Mouse (Mus musculus) midbrain, embryonic 12.5 days (tissue): ENCODE measurements around the gene Tmx4. TPM values are rescaled to one million over a fixed set of nuclear protein-coding genes. Genes with fewer than 3 reads are reported as not detected.
"Not testable (repeated sequence)": the region's sequence is repeated elsewhere in the genome, so short reads cannot be mapped to it uniquely, and the experiment has no call there.

ENCODE experiments used
- ATAC-seq: fragments of 200-750 bp; cut with Nextera tagmentation; 2 replicates; pipeline ENCODE4 v1.8.0; 2017; ENCODE audit warnings: low read depth, moderate TSS enrichment, moderate library complexity; ENCODE audit not compliant: low FRiP score
- H3K27ac ChIP-seq: fragments of 300-500 bp; sonication (generic); replicated peaks from 2 replicates; pipeline ENCODE4 v1.5.1; 2016; ENCODE audit warnings: mild to moderate bottlenecking
- H3K27me3 ChIP-seq: fragments of 300-500 bp; sonication (generic); 2 replicates; pipeline ENCODE4 v1.6.1; 2016; ENCODE audit warnings: mild to moderate bottlenecking
- H3K36me3 ChIP-seq: fragments of 300-500 bp; sonication (generic); 2 replicates; pipeline ENCODE4 v1.6.1; 2016
- H3K4me1 ChIP-seq: fragments of 300-500 bp; sonication (generic); 2 replicates; pipeline ENCODE4 v1.6.1; 2016
- H3K4me2 ChIP-seq: fragments of 300-500 bp; sonication (generic); replicated peaks from 2 replicates; pipeline ENCODE4 v1.6.1; 2016; ENCODE audit warnings: mild to moderate bottlenecking, moderate library complexity
- H3K4me3 ChIP-seq: fragments of 300-500 bp; sonication (generic); 2 replicates; pipeline ENCODE4 v1.5.1; 2016; ENCODE audit warnings: mild to moderate bottlenecking
- H3K9ac ChIP-seq: fragments of 300-500 bp; sonication (generic); replicated peaks from 2 replicates; pipeline ENCODE4 v1.6.1; 2016; ENCODE audit warnings: mild to moderate bottlenecking, moderate library complexity
- H3K9me3 ChIP-seq: fragments of 300-500 bp; sonication (generic); 2 replicates; pipeline ENCODE4 v1.6.1; 2016; ENCODE audit warnings: mild to moderate bottlenecking
- WGBS: fragments of 180-500 bp; shearing (Covaris S2); methylation state at CpG from one replicate; pipeline ENCODE4 v1.1.7; 2016; 5-methylcytosine and 5-hydroxymethylcytosine counted together
- polyA plus RNA-seq: library from polyadenylated mRNA; unstranded; fragments of >200 nt; fragmentation: Nextera tagmentation; extraction: Ambion mirVana; gene quantifications from 2 replicates; pipeline ENCODE4 v1.2.1, GENCODE M21; 2016

Tmx4 gene
- polyA plus RNA-seq, 1 experiment from 2014 or later: 71.0 TPM

- no peak overlapping the region for H3K27ac ChIP-seq
- no peak overlapping the region for H3K4me2 ChIP-seq
- H3K4me3 ChIP-seq: no peak overlapping the region
- no peak for ATAC-seq
- no peak overlapping the region for H3K9ac ChIP-seq
- no peaks in the 10 kb centered on the region for H3K36me3 ChIP-seq
- peaks cover 20% of the 10 kb centered on the region for H3K4me1 ChIP-seq
- WGBS: 73% methylated on average over 3 of the region's 3 CpGs
- H3K9me3 ChIP-seq: no peaks in the 10 kb centered on the region
- H3K27me3 ChIP-seq: no peaks in the 10 kb centered on the region
These were observed 1.8 kb upstream of the Tmx4 start for GRCm38 (mm10) chr2:134645752-134646151.

DNA sequence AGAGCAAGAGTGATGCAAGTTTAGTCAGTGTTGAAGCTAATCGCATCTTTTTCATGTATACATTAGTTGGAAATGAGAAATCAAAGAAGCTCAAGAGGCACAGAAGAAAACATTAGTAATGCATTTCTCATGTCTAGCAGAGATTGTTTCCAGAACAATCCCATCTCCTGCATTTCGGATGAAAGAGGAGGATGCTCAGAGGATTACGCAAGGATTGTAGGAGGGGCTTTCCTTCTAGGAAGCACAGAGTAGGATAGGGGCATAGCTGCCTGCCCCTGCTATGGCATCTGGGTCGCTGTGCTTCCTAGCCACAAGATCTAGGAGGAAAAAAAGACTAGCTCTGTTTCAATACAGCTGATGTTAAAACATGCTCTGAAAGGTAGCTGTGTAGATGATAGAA, 1.2 kb upstream of the Tmx4 start:
- WGBS: 31% methylated on average over 4 of the region's 4 CpGs
- H3K9me3 ChIP-seq: no peaks in the 10 kb centered on the region
- H3K4me1 ChIP-seq: peaks cover 20% of the 10 kb centered on the region
- H3K27me3 ChIP-seq: no peaks in the 10 kb centered on the region
- no peak overlapping the region for H3K4me2 ChIP-seq
- no peak overlapping the region for H3K4me3 ChIP-seq
- H3K36me3 ChIP-seq: no peaks in the 10 kb centered on the region
- H3K9ac ChIP-seq: 0 out of 2 replicates have a peak overlapping the region, but pooled peaks have one; percentile 11
- ATAC-seq: no peak
- H3K27ac ChIP-seq: peak overlapping the region; percentile 98

DNA sequence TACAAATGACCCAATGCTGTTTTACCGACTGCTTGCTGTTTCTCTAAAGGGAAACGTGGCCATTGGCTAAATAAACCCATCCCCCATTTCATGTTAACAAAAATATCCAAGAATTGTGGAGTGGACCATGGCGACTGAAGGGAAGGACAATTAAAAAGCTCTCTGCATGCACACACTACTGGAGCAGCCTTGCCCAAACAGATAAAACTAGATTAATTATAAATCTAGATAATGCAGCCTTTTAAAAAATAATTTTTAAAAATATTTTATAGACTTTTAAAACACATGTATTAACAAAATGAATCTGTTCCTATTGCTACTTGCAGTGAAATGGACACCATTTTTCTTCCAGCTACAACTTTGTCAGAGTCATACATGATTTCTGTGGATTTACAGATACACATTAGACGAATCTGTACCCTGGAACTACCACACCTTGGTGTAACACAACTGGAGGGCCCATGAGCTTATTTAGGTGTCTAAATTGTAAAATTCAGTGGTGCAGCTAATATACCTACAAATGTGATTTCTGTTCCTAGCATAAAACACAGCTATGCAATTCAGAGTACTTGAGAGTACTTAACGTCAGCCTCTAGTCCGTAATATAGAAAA, 462 bp upstream of the Tmx4 start:
- Histone ChIP-seq H3K27me3 (no peaks in the 10 kb centered on the region), H3K4me1 (peaks cover 20% of the 10 kb centered on the region), H3K27ac (peak overlapping the region; percentile 98), H3K4me2 (peak overlapping the region; percentile 63), H3K9ac (no peak overlapping the region), H3K36me3 (no peaks in the 10 kb centered on the region), H3K4me3 (peak overlapping the region; percentile 66), H3K9me3 (no peaks in the 10 kb centered on the region)
- peak; percentile 59; the same call in 1 of the 2 replicates for ATAC-seq
- 26% methylated on average over 6 of the region's 6 CpGs for WGBS

DNA sequence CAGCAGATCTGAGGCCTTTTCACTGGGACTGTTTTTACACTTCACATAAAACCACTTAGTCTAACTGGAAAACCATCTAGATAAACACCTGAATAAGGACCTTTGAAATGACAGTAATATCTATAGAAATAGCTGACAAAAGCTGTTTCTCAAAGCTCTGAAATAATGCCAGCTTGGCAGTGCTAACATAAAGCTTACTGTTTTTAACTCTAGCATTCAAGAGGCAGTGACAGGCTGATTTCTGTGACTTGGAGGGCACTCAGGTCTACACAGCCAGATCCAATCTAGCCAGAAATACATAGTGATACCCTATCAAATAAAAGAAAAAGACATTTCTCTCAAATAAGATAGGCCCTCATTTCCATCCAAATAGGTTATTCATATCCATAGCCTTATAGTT, 1.6 kb downstream of the Tmx4 start:
- H3K36me3 ChIP-seq: no peaks in the 10 kb centered on the region
- H3K4me2 ChIP-seq: peak overlapping the region; percentile 63
- no peaks in the 10 kb centered on the region for H3K9me3 ChIP-seq
- no peak overlapping the region; the same call in 1 of the 2 replicates for H3K9ac ChIP-seq
- no peak overlapping the region for H3K27ac ChIP-seq
- no peak for ATAC-seq
- no peaks in the 10 kb centered on the region for H3K27me3 ChIP-seq
- H3K4me1 ChIP-seq: peaks cover 20% of the 10 kb centered on the region
- H3K4me3 ChIP-seq: peak overlapping the region; percentile 66

DNA sequence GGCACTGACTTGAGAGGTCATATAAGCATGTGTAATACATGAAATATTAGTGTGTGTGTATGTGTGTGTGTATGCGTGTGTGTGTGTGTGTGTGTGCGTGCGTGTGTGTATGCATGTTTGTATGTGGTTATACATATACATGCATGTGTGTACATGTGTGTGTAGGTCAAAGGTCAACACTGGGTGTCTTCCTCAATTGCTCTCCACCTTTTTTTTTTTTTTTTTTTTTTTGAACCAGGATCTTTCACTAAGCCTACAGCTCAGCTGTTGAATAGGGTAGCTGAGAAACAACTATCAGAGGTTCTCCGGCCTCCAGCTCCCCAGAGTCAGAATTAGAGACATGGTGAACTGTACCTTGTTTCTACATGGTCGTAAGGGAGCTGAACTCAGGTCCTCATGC, 2.6 kb downstream of the Tmx4 start:
- ATAC-seq: no peak
- H3K27me3 ChIP-seq: no peaks in the 10 kb centered on the region
- WGBS: 90% methylated on average over 5 of the region's 5 CpGs
- no peak overlapping the region for H3K4me3 ChIP-seq
- no peak overlapping the region for H3K4me2 ChIP-seq
- H3K4me1 ChIP-seq: peaks cover 20% of the 10 kb centered on the region
- no peaks in the 10 kb centered on the region for H3K36me3 ChIP-seq
- H3K9me3 ChIP-seq: no peaks in the 10 kb centered on the region
- no peak overlapping the region for H3K9ac ChIP-seq
- no peak overlapping the region for H3K27ac ChIP-seq

DNA sequence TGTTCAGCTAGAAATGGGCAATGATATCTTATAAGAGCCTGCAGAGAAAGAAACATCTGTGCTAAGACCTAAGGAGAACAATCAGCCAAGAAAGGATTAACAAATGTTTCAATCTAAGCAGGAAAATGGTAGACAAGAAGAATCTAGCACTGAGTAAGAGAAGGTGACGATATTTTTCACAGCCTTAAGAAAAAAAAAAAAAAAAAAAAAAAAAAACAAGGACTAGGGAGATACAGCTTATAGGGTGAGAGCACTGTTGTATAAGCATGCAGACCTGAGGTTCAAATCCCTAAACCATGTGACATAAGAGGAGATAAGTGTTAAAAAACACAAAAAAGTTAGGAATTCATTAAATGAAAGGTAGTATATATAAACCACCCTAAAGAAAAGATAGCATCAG, 3.5 kb downstream of the Tmx4 start:
- H3K9ac ChIP-seq: no peak overlapping the region
- no peak for ATAC-seq
- no peaks in the 10 kb centered on the region for H3K27me3 ChIP-seq
- H3K4me1 ChIP-seq: peaks cover 20% of the 10 kb centered on the region
- WGBS: 64% methylated on average over 1 of the region's 1 CpGs
- no peaks in the 10 kb centered on the region for H3K9me3 ChIP-seq
- no peaks in the 10 kb centered on the region for H3K36me3 ChIP-seq
- no peak overlapping the region for H3K27ac ChIP-seq
- H3K4me3 ChIP-seq: no peak overlapping the region
- H3K4me2 ChIP-seq: no peak overlapping the region

DNA sequence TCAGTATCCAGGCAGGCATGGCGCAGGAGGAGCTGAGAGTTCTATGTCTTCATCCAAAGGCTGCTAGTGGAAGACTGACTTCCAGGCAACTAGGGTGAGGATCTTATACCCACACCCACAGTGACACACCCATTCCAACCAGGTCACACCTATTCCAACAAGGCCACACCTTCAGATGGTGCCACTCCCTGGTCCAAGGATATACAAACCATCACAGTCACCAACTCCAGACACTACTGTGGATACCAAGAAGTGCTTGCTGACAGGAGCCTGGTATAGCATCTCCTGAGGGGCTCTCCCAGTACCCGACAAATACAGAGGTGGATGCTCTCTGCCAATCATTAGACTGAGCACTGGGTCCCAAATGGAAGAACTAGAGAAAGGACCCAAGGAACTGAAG, 15.4 kb downstream of the Tmx4 start:
- H3K27ac ChIP-seq, H3K36me3 ChIP-seq, H3K9me3 ChIP-seq, H3K4me3 ChIP-seq, H3K4me2 ChIP-seq, H3K9ac ChIP-seq, H3K27me3 ChIP-seq, ATAC-seq, H3K4me1 ChIP-seq: not testable (repeated sequence)
- WGBS: 92% methylated on average over 2 of the region's 2 CpGs

GRCm38 (mm10) chr2:134604935-134605334, 39.0 kb downstream of the Tmx4 start:
- H3K27me3 ChIP-seq: no peaks in the 10 kb centered on the region
- no peak overlapping the region for H3K4me2 ChIP-seq
- H3K36me3 ChIP-seq: peaks cover 17% of the 10 kb centered on the region
- 0 out of 2 replicates have a peak, but pooled peaks cover 3% of the 10 kb centered on the region for H3K9me3 ChIP-seq
- H3K27ac ChIP-seq: no peak overlapping the region
- ATAC-seq: no peak
- H3K4me1 ChIP-seq: no peaks in the 10 kb centered on the region
- no peak overlapping the region for H3K9ac ChIP-seq
- no peak overlapping the region for H3K4me3 ChIP-seq

DNA sequence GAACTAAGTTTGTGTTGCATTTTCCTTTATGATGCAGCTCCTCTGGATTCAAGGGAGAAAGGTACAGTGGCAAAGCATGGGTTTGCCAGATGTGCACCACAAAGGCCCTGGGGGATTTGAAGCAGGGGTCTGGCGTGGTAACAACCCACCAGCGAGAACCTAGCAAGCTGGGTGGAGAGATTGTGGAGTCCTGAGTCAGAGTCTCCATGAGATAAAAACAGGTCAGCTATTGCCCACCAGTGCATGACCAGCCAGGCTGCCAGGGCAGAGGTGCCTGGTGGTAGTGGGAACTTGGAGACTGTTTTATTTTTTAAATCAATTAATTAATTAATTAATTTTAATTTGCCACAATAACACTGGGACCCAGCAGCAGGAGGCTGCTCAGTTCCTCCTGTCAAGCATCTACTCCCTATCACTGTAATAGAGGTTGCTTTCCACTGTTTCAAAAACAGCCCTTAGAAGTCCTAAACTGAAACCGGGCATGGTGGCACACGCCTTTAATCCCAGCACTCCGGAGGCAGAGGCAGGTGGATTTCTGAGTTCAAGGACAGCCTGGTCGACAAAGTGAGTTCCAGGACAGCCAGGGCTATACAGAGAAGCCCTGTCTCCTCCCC, 52.8 kb downstream of the Tmx4 start:
- Histone ChIP-seq H3K27ac (no peak overlapping the region), H3K9me3 (no peaks in the 10 kb centered on the region), H3K4me2 (no peak overlapping the region), H3K36me3 (0 out of 2 replicates have a peak, but pooled peaks cover 8% of the 10 kb centered on the region), H3K4me3 (no peak overlapping the region), H3K27me3 (no peaks in the 10 kb centered on the region), H3K9ac (no peak overlapping the region), H3K4me1 (no peaks in the 10 kb centered on the region)
- peak; percentile 72; the same call in 1 of the 2 replicates for ATAC-seq
- 96% methylated on average over 6 of the region's 6 CpGs for WGBS

GRCm38 (mm10) chr2:134585243-134585642, 58.7 kb downstream of the Tmx4 start:
- Histone ChIP-seq H3K27ac (no peak overlapping the region), H3K4me3 (no peak overlapping the region), H3K36me3 (no peaks in the 10 kb centered on the region), H3K27me3 (0 out of 2 replicates have a peak, but pooled peaks cover 5% of the 10 kb centered on the region), H3K4me2 (no peak overlapping the region), H3K9me3 (no peaks in the 10 kb centered on the region), H3K4me1 (peaks cover 4% of the 10 kb centered on the region; the same call in 1 of the 2 replicates), H3K9ac (no peak overlapping the region)
- 34% methylated on average over 4 of the region's 4 CpGs for WGBS
- peak; percentile 59; the same call in 1 of the 2 replicates for ATAC-seq

GRCm38 (mm10) chr2:134559422-134559821, 84.5 kb downstream of the Tmx4 start:
- no peak for ATAC-seq
- Histone ChIP-seq H3K9me3 (peaks cover 9% of the 10 kb centered on the region; the same call in 1 of the 2 replicates), H3K4me2 (no peak overlapping the region), H3K4me3 (no peak overlapping the region), H3K4me1 (no peaks in the 10 kb centered on the region), H3K27ac (no peak overlapping the region), H3K27me3 (no peaks in the 10 kb centered on the region), H3K36me3 (no peaks in the 10 kb centered on the region), H3K9ac (no peak overlapping the region)
- WGBS: 83% methylated on average over 3 of the region's 3 CpGs

GRCm38 (mm10) chr2:134554221-134554727, 89.7 kb downstream of the Tmx4 start, which contains the start of gene Hao1:
Hao1 (minus strand) TSS chr2:134554368.
- H3K9me3 ChIP-seq: no peaks in the 10 kb centered on the region
- no peak within 1 kb of the TSS for H3K4me3 ChIP-seq
- H3K36me3 ChIP-seq: no peaks in the 10 kb centered on the region
- 85% methylated on average over 8 of the region's 8 CpGs for WGBS
- no peaks in the 10 kb centered on the region for H3K4me1 ChIP-seq
- H3K27ac ChIP-seq: no peak within 1 kb of the TSS
- H3K9ac ChIP-seq: no peak within 1 kb of the TSS
- H3K4me2 ChIP-seq: no peak within 1 kb of the TSS
- ATAC-seq: no peak
- H3K27me3 ChIP-seq: no peaks in the 10 kb centered on the region
